Mouse (Mus musculus) E14TG2a.4 (cell line): ENCODE data around the gene Atp6v0e.

Experiments
- H3K27me3 ChIP-seq: 2 replicates; pipeline ENCODE4 v1.6.1; 2014; ENCODE audit warnings: low read length, control low read depth; ENCODE audit not compliant: insufficient read depth
- H3K36me3 ChIP-seq: 2 replicates; pipeline ENCODE4 v1.6.1; 2014; ENCODE audit warnings: low read length, control low read depth; ENCODE audit not compliant: insufficient read depth
- H3K4me1 ChIP-seq: replicated peaks from 2 replicates; pipeline ENCODE4 v1.6.1; 2014; ENCODE audit warnings: low read depth, low read length, control low read depth
- H3K4me3 ChIP-seq: replicated peaks from 2 replicates; pipeline ENCODE4 v1.5.1; 2014; ENCODE audit warnings: mild to moderate bottlenecking, low read length
- H3K9me3 ChIP-seq: 2 replicates; pipeline ENCODE4 v1.6.1; 2014; ENCODE audit warnings: low read length, control low read depth
- CTCF ChIP-seq: conservative IDR thresholded peaks from 2 replicates; pipeline ENCODE4 v1.5.1; 2014; ENCODE audit warnings: low read length
- NANOG ChIP-seq: IDR thresholded peaks from 2 replicates; pipeline ENCODE4 v1.6.1; 2014; ENCODE audit warnings: borderline replicate concordance, low read length, mixed read lengths
- POU5F1 ChIP-seq: IDR thresholded peaks from 2 replicates; pipeline ENCODE4 v1.6.1; 2014; ENCODE audit warnings: low read length, borderline replicate concordance

The Atp6v0e gene

GRCm38 (mm10) chr17:26726674-26727073 lies 63.6 kb downstream of the Atp6v0e start:
- Histone ChIP-seq H3K9me3 (no peaks in the 10 kb centered on the region), H3K4me3 (no peak overlapping the region), H3K36me3 (no peaks in the 10 kb centered on the region), H3K4me1 (0 out of 2 replicates have a peak, but pooled peaks cover 4% of the 10 kb centered on the region), H3K27me3 (no peaks in the 10 kb centered on the region)
- no peak for TF ChIP-seq POU5F1
- no peak for TF ChIP-seq NANOG
- no peak for TF ChIP-seq CTCF

- no peaks in the 10 kb centered on the region for H3K9me3 ChIP-seq
- no peaks in the 10 kb centered on the region for H3K36me3 ChIP-seq
- no peak overlapping the region for H3K4me3 ChIP-seq
- no peaks in the 10 kb centered on the region for H3K27me3 ChIP-seq
- TF ChIP-seq CTCF (no peak), POU5F1 (no peak), NANOG (no peak)
- H3K4me1 ChIP-seq: 0 out of 2 replicates have a peak, but pooled peaks cover 4% of the 10 kb centered on the region
Observed at GRCm38 (mm10) chr17:26727110-26727755, 64.2 kb downstream of the Atp6v0e start.

GRCm38 (mm10) chr17:26742581-26742980 lies 79.5 kb downstream of the Atp6v0e start:
- no peaks in the 10 kb centered on the region for H3K9me3 ChIP-seq
- H3K4me1 ChIP-seq: no peaks in the 10 kb centered on the region; the same call in 1 of the 2 replicates
- no peaks in the 10 kb centered on the region for H3K27me3 ChIP-seq
- peaks cover 24% of the 10 kb centered on the region for H3K36me3 ChIP-seq
- H3K4me3 ChIP-seq: no peak overlapping the region
- TF ChIP-seq POU5F1: no peak
- TF ChIP-seq CTCF: no peak
- no peak for TF ChIP-seq NANOG

- H3K4me3 ChIP-seq: no peak overlapping the region
- H3K4me1 ChIP-seq: no peaks in the 10 kb centered on the region; the same call in 1 of the 2 replicates
- no peaks in the 10 kb centered on the region for H3K27me3 ChIP-seq
- H3K9me3 ChIP-seq: no peaks in the 10 kb centered on the region
- peaks cover 24% of the 10 kb centered on the region for H3K36me3 ChIP-seq
- TF ChIP-seq NANOG (no peak), CTCF (no peak), POU5F1 (no peak)
Observed at GRCm38 (mm10) chr17:26743294-26743693, 80.3 kb downstream of the Atp6v0e start.
